Mouse (Mus musculus) liver, embryonic 14.5 days (tissue): ENCODE data around the gene Bglap3. TPM values are rescaled to one million over a fixed set of nuclear protein-coding genes. Genes with fewer than 3 reads are reported as not detected.

Experiments used
- ATAC-seq: fragments of 200-750 bp; cut with Nextera tagmentation; 2 replicates; pipeline ENCODE4 v1.8.0; 2017; ENCODE audit warnings: moderate number of reproducible peaks, mild to moderate bottlenecking, moderate library complexity; ENCODE audit not compliant: insufficient read depth
- DNase-seq, 3 experiments: peaks; one replicate each; pipeline ENCODE4 v3.0.0-alpha.2; 2012 to 2013; ENCODE audit warnings: low read depth in 3 of 3, low spot score in 3 of 3
- H3K27ac ChIP-seq: fragments of 300-500 bp; sonication (generic); 2 replicates; pipeline ENCODE4 v1.5.1; 2014; ENCODE audit warnings: moderate library complexity, mild to moderate bottlenecking, control low read depth, inconsistent platforms
- H3K27me3 ChIP-seq: fragments of 300-500 bp; sonication (generic); 2 replicates; pipeline ENCODE4 v1.6.1; 2014; ENCODE audit warnings: mild to moderate bottlenecking, low read length, moderate library complexity; ENCODE audit not compliant: control insufficient read depth, insufficient read depth
- H3K36me3 ChIP-seq: fragments of 300-500 bp; sonication (generic); replicated peaks from 2 replicates; pipeline ENCODE4 v1.6.1; 2014; ENCODE audit warnings: low read depth; ENCODE audit not compliant: control insufficient read depth, insufficient read depth
- H3K4me1 ChIP-seq, 2 experiments: fragments of 200-500 bp in 1 of 2; fragments of 300-500 bp in 1 of 2; sonication (generic) in 1 of 2; replicated peaks; 2 replicates each; pipeline ENCODE4 v1.6.1; 2012 to 2014; ENCODE audit warnings: antibody characterized with exemption in 1 of 2, inconsistent platforms in 1 of 2, low read length in 1 of 2; ENCODE audit not compliant: control insufficient read depth in 2 of 2, insufficient read depth in 2 of 2
- H3K4me2 ChIP-seq: fragments of 300-500 bp; sonication (generic); 2 replicates; pipeline ENCODE4 v1.6.1; 2014; ENCODE audit warnings: low read depth, mild to moderate bottlenecking, control low read depth, moderate library complexity
- H3K4me3 ChIP-seq, 2 experiments: fragments of 200-500 bp in 1 of 2; fragments of 300-500 bp in 1 of 2; sonication (generic) in 1 of 2; 2 replicates each; pipeline ENCODE4 v1.5.1; 2012 to 2014; ENCODE audit warnings: low read depth in 2 of 2, low read length in 2 of 2, mild to moderate bottlenecking in 2 of 2, control low read depth in 1 of 2, inconsistent platforms in 1 of 2, moderate library complexity in 1 of 2; ENCODE audit not compliant: insufficient read depth in 1 of 2
- H3K9ac ChIP-seq: fragments of 300-500 bp; sonication (generic); replicated peaks from 2 replicates; pipeline ENCODE4 v1.6.1; 2014; ENCODE audit warnings: mild to moderate bottlenecking, control low read depth, moderate library complexity
- H3K9me3 ChIP-seq: fragments of 300-500 bp; sonication (generic); 2 replicates; pipeline ENCODE4 v1.6.1; 2016; ENCODE audit warnings: low read length, mixed read lengths; ENCODE audit not compliant: control insufficient read depth
- CTCF ChIP-seq: IDR thresholded peaks from 2 replicates; pipeline ENCODE4 v1.5.1; 2016; ENCODE audit warnings: antibody characterized with exemption, low read depth, control low read depth
- EP300 ChIP-seq: IDR thresholded peaks from 2 replicates; pipeline ENCODE4 v1.6.1; 2016; ENCODE audit warnings: antibody characterized with exemption, low read depth
- WGBS: fragments of 180-500 bp; shearing (Covaris S2); extraction: QIAGEN DNeasy Blood & Tissue Kit; methylation state at CpG from one replicate; pipeline ENCODE4 v1.1.7; 2014; ENCODE audit not compliant: insufficient replicate concordance; 5-methylcytosine and 5-hydroxymethylcytosine counted together
- polyA plus RNA-seq, 2 experiments: library from polyadenylated mRNA; depleted of rRNA in 1 of 2; stranded (reverse) in 1 of 2; unstranded in 1 of 2; fragments of >200 nt; fragmentation: Nextera tagmentation in 1 of 2; extraction: Ambion mirVana in 1 of 2; gene quantifications; 2 replicates each; pipeline versions ENCODE4 v1.2.1 to v1.2.3; 2012 to 2014

Gene Bglap3
- polyA plus RNA-seq, 2 experiments: 0.27 to 0.38 TPM

GRCm38 (mm10) chr3:88412636-88413035 is 40.1 kb upstream of the Bglap3 start:
- H3K27ac ChIP-seq: peak overlapping the region; percentile 6; the same call in 1 of the 2 replicates
- peaks cover 19% of the 10 kb centered on the region for H3K36me3 ChIP-seq

GRCm38 (mm10) chr3:88411681-88412080 is 39.1 kb upstream of the Bglap3 start:
- no peaks in the 10 kb centered on the region for H3K27me3 ChIP-seq
- WGBS: 43% methylated on average over 4 of the region's 4 CpGs
- peak overlapping the region; percentile 93 for H3K4me2 ChIP-seq
- ATAC-seq (peak; percentile 40), DNase-seq (peak; percentile 58 to 65 (median 63))
- H3K27ac ChIP-seq: peak overlapping the region; percentile 87
- H3K36me3 ChIP-seq: peaks cover 16% of the 10 kb centered on the region
- H3K4me3 ChIP-seq: no peak overlapping the region
- TF ChIP-seq EP300 (peak; percentile 48; the same call in 1 of the 2 replicates), CTCF (no peak)
- no peaks in the 10 kb centered on the region for H3K9me3 ChIP-seq
- peak overlapping the region; percentile 40 for H3K9ac ChIP-seq
- peaks cover 27 to 48% of the 10 kb centered on the region in 2 experiments for H3K4me1 ChIP-seq

More at GRCm38 (mm10) chr3:88412636-88413035, 40.1 kb upstream of the Bglap3 start:
- 78% methylated on average over 11 of the region's 11 CpGs for WGBS
- Histone ChIP-seq H3K4me3 (no peak overlapping the region), H3K9me3 (no peaks in the 10 kb centered on the region), H3K4me2 (no peak overlapping the region), H3K4me1 (peaks cover 27 to 43% of the 10 kb centered on the region in 2 experiments), H3K9ac (no peak overlapping the region), H3K27me3 (no peaks in the 10 kb centered on the region)
- DNase-seq (no peak), ATAC-seq (no peak)
- no peak for TF ChIP-seq EP300
- no peak for TF ChIP-seq CTCF

- peak overlapping the region; percentile 31 to 72 for H3K4me3 ChIP-seq
- H3K4me1 ChIP-seq: peaks cover 22 to 42% of the 10 kb centered on the region in 2 experiments
Observed at GRCm38 (mm10) chr3:88410645-88411031, 38.1 kb upstream of the Bglap3 start.

DNA sequence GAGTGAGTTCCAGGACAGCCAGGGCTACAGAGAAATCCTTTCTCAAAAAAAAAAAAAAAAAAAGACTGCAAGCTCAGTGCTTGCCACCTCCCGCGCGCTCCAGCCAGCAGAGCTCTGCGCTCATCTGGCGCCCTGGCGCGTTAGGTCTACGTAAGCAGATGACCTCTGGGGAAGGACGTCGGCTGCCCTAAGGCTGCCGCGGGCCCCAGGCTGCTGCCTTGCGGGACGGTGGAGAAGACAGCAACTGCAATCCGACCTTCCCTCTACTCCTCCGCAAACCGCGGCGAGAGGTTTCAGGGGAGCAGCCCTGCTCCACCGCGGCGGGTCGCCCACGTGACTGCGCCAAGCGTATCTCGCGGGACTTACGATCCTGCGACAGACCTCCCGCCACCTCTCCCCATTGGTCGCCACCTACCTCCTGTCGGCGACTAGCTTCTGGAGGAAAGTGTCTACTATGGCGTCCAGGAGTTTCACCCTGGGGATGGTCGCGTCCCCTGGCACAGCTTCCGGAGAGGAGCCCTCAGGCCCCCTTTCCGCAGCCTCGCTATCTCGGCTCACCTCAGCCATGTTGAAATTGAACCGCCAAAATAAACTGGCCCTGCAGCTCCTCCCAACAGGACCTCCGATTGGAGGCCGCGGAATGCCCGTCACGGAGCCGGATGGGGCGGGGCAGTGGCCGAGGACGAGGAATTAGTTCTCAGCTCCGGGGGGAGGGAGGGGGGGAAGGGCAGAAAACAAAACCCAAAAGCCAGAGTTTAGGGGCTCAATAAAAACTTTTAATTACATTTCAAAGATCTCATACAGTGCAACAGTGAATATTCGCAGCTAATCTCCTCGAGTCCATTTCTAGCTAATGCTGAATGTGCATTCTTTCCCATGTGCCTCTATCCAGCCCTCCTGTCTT is 37.5 kb upstream of the Bglap3 start, which contains the start of gene Pmf1:
TSS of gene Pmf1 (minus strand) at position 591 of the 904 bp plus-strand sequence.
- Histone ChIP-seq H3K9me3 (no peaks in the 10 kb centered on the region), H3K27me3 (no peaks in the 10 kb centered on the region), H3K27ac (peak within 1 kb of the TSS; percentile 87), H3K36me3 (peaks cover 7% of the 10 kb centered on the region), H3K9ac (peak within 1 kb of the TSS; percentile 78), H3K4me2 (peak within 1 kb of the TSS; percentile 93), H3K4me1 (peaks cover 19 to 37% of the 10 kb centered on the region in 2 experiments), H3K4me3 (peak within 1 kb of the TSS; percentile 72 to 78)
- ATAC-seq (peak; percentile 92), DNase-seq (peak; percentile 81 to 85 (median 84))
- TF ChIP-seq CTCF (peak; percentile 30; the same call in 1 of the 2 replicates), EP300 (peak; percentile 59)
- under 1% methylated on average over 54 of the region's 54 CpGs for WGBS

More at GRCm38 (mm10) chr3:88410645-88411031, 38.1 kb upstream of the Bglap3 start:
- H3K9ac ChIP-seq: peak overlapping the region; percentile 78
- peak overlapping the region; percentile 87 for H3K27ac ChIP-seq
- H3K36me3 ChIP-seq: peaks cover 13% of the 10 kb centered on the region
- no peaks in the 10 kb centered on the region for H3K9me3 ChIP-seq
- peak overlapping the region; percentile 93 for H3K4me2 ChIP-seq
- 26% methylated on average over 7 of the region's 7 CpGs for WGBS
- no peaks in the 10 kb centered on the region for H3K27me3 ChIP-seq
- DNase-seq (peak in 2 of 3 experiments; percentile 12 to 32), ATAC-seq (no peak)
- no peak for TF ChIP-seq EP300

- Histone ChIP-seq H3K4me3 (peak overlapping the region; percentile 72 to 78), H3K9ac (peak overlapping the region; percentile 78), H3K9me3 (no peaks in the 10 kb centered on the region), H3K27ac (no peak overlapping the region; the same call in 1 of the 2 replicates), H3K36me3 (peaks cover 2% of the 10 kb centered on the region), H3K27me3 (no peaks in the 10 kb centered on the region), H3K4me2 (peak overlapping the region; percentile 93), H3K4me1 (peaks cover 19 to 37% of the 10 kb centered on the region in 2 experiments)
- TF ChIP-seq EP300: no peak
- TF ChIP-seq CTCF: no peak
- WGBS: 39% methylated on average over 5 of the region's 5 CpGs
- ATAC-seq (no peak), DNase-seq (no peak)
Observed at GRCm38 (mm10) chr3:88408953-88409352, 36.4 kb upstream of the Bglap3 start.
